Mouse (Mus musculus): ENCODE results near the gene Kif22. TPM values are rescaled to one million over a fixed set of nuclear protein-coding genes. Genes with fewer than 3 reads are reported as not detected.

The Kif22 gene
- polyA plus RNA-seq, 1 experiment from 2014 or later: 52.9 TPM

DNA sequence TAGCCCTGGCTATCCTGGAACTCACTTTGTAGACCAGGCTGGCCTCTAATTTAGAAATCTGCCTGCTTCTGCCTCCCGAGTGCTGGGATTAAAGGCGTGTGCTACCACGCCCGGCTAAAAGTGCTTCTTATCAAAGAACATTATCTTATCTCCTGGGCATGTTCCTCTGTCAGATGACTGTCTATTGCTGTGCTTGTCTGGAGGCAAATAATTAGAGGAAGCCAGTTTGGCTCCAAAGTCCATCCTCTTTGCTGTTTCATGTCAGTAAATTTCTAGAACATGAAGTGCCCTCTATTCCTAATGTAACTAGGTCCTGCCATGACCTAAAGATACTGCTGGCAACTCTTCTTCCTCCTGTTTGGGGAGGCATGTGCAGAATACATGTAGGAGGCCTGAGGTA, 60.2 kb downstream of the Kif22 start:
- Histone ChIP-seq H3K4me1 (replicated peaks; ENCODE audit: control insufficient read depth, insufficient read depth, low read length) (peaks cover 7% of the 10 kb centered on the region), H3K27me3 (replicated peaks; ENCODE audit: control insufficient read depth, insufficient read depth, low read length) (no peaks in the 10 kb centered on the region), H3K36me3 (ENCODE audit: control insufficient read depth, insufficient read depth) (peaks cover 9% of the 10 kb centered on the region; the same call in 1 of the 2 replicates), H3K4me3 (replicated peaks; ENCODE audit: low read length) (no peak overlapping the region), H3K4me2 (ENCODE audit: low read length) (no peak overlapping the region), H3K9me3 (ENCODE audit: control insufficient read depth, low read length) (no peaks in the 10 kb centered on the region), H3K9ac (replicated peaks; ENCODE audit: low read depth, low read length) (no peak overlapping the region), H3K27ac (ENCODE audit: low read length) (no peak overlapping the region)
- 97% methylated on average over 4 of the region's 4 CpGs for WGBS
- no peak for ATAC-seq

DNA sequence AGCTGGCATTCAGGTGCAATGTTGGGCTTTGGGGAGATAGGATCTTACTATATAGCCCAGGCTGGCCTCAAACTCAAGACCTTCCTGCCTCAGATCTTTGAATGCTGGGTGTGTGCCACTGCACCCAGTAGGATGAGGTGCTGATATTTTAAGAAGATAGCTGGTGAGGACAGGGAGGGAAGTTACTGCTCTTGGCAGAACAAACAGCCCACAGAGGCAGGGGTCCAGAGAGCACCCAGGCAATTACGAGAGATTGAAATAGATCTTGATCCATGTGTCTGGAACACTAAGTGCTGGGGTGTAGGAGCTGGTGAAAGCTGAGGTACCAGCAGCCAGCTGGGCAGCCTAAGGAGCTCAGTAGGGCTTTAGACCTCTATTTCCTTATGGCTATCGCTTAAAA, 60.7 kb downstream of the Kif22 start:
- peaks cover 9% of the 10 kb centered on the region; the same call in 1 of the 2 replicates for H3K36me3 ChIP-seq (ENCODE audit: control insufficient read depth, insufficient read depth)
- no peaks in the 10 kb centered on the region for H3K27me3 ChIP-seq (replicated peaks; ENCODE audit: control insufficient read depth, insufficient read depth, low read length)
- no peaks in the 10 kb centered on the region for H3K9me3 ChIP-seq (ENCODE audit: control insufficient read depth, low read length)
- H3K27ac ChIP-seq (ENCODE audit: low read length): no peak overlapping the region
- H3K4me1 ChIP-seq (replicated peaks; ENCODE audit: control insufficient read depth, insufficient read depth, low read length): peaks cover 10% of the 10 kb centered on the region
- no peak overlapping the region for H3K4me3 ChIP-seq (replicated peaks; ENCODE audit: low read length)
- ATAC-seq: no peak
- no peak overlapping the region for H3K9ac ChIP-seq (replicated peaks; ENCODE audit: low read depth, low read length)
- WGBS: 80% methylated on average over 2 of the region's 2 CpGs
- no peak overlapping the region for H3K4me2 ChIP-seq (ENCODE audit: low read length)

DNA sequence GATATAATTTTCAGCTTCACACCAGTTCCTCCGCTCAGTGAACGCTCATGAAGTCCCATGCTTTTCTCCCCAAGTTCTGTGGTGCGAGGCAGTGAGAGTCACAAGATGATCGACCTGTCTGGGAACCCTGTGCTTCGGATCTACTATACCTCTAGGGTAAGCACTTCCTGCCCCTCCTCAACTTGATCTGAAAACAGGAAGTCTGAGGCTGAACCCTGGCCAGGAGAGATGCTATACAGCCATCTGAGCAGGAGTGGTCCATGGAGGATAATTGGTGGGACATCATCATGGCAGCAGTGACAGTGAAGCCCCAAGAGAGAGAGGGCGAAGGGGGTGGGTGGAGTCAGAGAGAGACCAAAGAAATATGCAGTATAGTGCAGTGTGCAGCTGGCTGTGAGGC, 63.4 kb downstream of the Kif22 start:
- ATAC-seq: no peak
- no peaks in the 10 kb centered on the region for H3K27me3 ChIP-seq (replicated peaks; ENCODE audit: control insufficient read depth, insufficient read depth, low read length)
- no peak overlapping the region for H3K9ac ChIP-seq (replicated peaks; ENCODE audit: low read depth, low read length)
- peaks cover 15% of the 10 kb centered on the region for H3K4me1 ChIP-seq (replicated peaks; ENCODE audit: control insufficient read depth, insufficient read depth, low read length)
- H3K9me3 ChIP-seq (ENCODE audit: control insufficient read depth, low read length): no peaks in the 10 kb centered on the region
- peaks cover 9% of the 10 kb centered on the region; the same call in 1 of the 2 replicates for H3K36me3 ChIP-seq (ENCODE audit: control insufficient read depth, insufficient read depth)
- no peak overlapping the region for H3K4me3 ChIP-seq (replicated peaks; ENCODE audit: low read length)
- 90% methylated on average over 6 of the region's 6 CpGs for WGBS
- no peak overlapping the region for H3K27ac ChIP-seq (ENCODE audit: low read length)
- H3K4me2 ChIP-seq (ENCODE audit: low read length): no peak overlapping the region

Small RNA genes lying within 50 kb of the gene (microRNA-seq; reads per million reads assigned to microRNA genes)
- gene Gm44343: not detected

Other genes with a start within 250 kb of the Kif22 start
- gene Ppp4c, start 250.0 kb downstream of the Kif22 start, polyA plus RNA-seq (2015; fragmentation: Nextera tagmentation; extraction: Ambion mirVana): 196 and 202 TPM in 2 replicates
- gene Fam57b, start 244.8 kb downstream of the Kif22 start, polyA plus RNA-seq (2015; fragmentation: Nextera tagmentation; extraction: Ambion mirVana): 32.8 and 40.4 TPM in 2 replicates
- not detected in 2 replicates for gene 4930451I11Rik, start 210.8 kb downstream of the Kif22 start, polyA plus RNA-seq (2015; fragmentation: Nextera tagmentation; extraction: Ambion mirVana)
- 10.8 and 14.3 TPM in 2 replicates for gene Doc2a, start 195.1 kb downstream of the Kif22 start, polyA plus RNA-seq (2015; fragmentation: Nextera tagmentation; extraction: Ambion mirVana)
- 25.6 and 28.1 TPM in 2 replicates for gene Hirip3, start 180.5 kb downstream of the Kif22 start, polyA plus RNA-seq (2015; fragmentation: Nextera tagmentation; extraction: Ambion mirVana)
- 95.1 and 97.9 TPM in 2 replicates for gene Ino80e, start 180.1 kb downstream of the Kif22 start, polyA plus RNA-seq (2015; fragmentation: Nextera tagmentation; extraction: Ambion mirVana)
- gene Taok2, start 157.8 kb downstream of the Kif22 start, polyA plus RNA-seq (2015; fragmentation: Nextera tagmentation; extraction: Ambion mirVana): 55.3 and 65.6 TPM in 2 replicates
- gene Tmem219, start 119.6 kb downstream of the Kif22 start, polyA plus RNA-seq (2015; fragmentation: Nextera tagmentation; extraction: Ambion mirVana): 33.3 and 37.3 TPM in 2 replicates
- 131 and 132 TPM in 2 replicates for gene Kctd13, start 113.6 kb downstream of the Kif22 start, polyA plus RNA-seq (2015; fragmentation: Nextera tagmentation; extraction: Ambion mirVana)
- gene Asphd1, start 92.9 kb downstream of the Kif22 start, polyA plus RNA-seq (2015; fragmentation: Nextera tagmentation; extraction: Ambion mirVana): 4.8 and 8.5 TPM in 2 replicates
- gene Sez6l2, start 91.9 kb downstream of the Kif22 start, polyA plus RNA-seq (2015; fragmentation: Nextera tagmentation; extraction: Ambion mirVana): 26.1 and 30.6 TPM in 2 replicates
- gene Cdipt, start 66.6 kb downstream of the Kif22 start, polyA plus RNA-seq (2015; fragmentation: Nextera tagmentation; extraction: Ambion mirVana): 115 and 122 TPM in 2 replicates
- 0.45 and 1.2 TPM in 2 replicates for gene Cdiptos, start 66.4 kb downstream of the Kif22 start, polyA plus RNA-seq (2015; fragmentation: Nextera tagmentation; extraction: Ambion mirVana)
- gene Mvp, start 27.9 kb downstream of the Kif22 start, polyA plus RNA-seq (2015; fragmentation: Nextera tagmentation; extraction: Ambion mirVana): 3.0 and 3.7 TPM in 2 replicates
- not detected in 2 replicates for gene Pagr1b, start 26.0 kb downstream of the Kif22 start, polyA plus RNA-seq (2015; fragmentation: Nextera tagmentation; extraction: Ambion mirVana)
- 22.9 and 39.8 TPM in 2 replicates for gene Pagr1a, start 25.1 kb downstream of the Kif22 start, polyA plus RNA-seq (2015; fragmentation: Nextera tagmentation; extraction: Ambion mirVana)
- gene Gm42742, start 21.4 kb downstream of the Kif22 start, polyA plus RNA-seq (2015; fragmentation: Nextera tagmentation; extraction: Ambion mirVana): 54.8 and 74.1 TPM in 2 replicates
- gene Prrt2, start 21.3 kb downstream of the Kif22 start, polyA plus RNA-seq (2015; fragmentation: Nextera tagmentation; extraction: Ambion mirVana): 21.1 and 29.9 TPM in 2 replicates
- gene Maz, start 15.4 kb downstream of the Kif22 start, polyA plus RNA-seq (2015; fragmentation: Nextera tagmentation; extraction: Ambion mirVana): 57.9 and 58.8 TPM in 2 replicates
- not detected in 2 replicates for gene Zg16, start 44.9 kb upstream of the Kif22 start, polyA plus RNA-seq (2015; fragmentation: Nextera tagmentation; extraction: Ambion mirVana)
- 1.5 and 1.9 TPM in 2 replicates for gene AI467606, start 48.9 kb upstream of the Kif22 start, polyA plus RNA-seq (2015; fragmentation: Nextera tagmentation; extraction: Ambion mirVana)
- gene Qprt, start 79.8 kb upstream of the Kif22 start, polyA plus RNA-seq (2015; fragmentation: Nextera tagmentation; extraction: Ambion mirVana): 0.28 and 1.0 TPM in 2 replicates
- 0.09 TPM in 1 of 2 replicates, not detected in the other for gene Spn, start 95.4 kb upstream of the Kif22 start, polyA plus RNA-seq (2015; fragmentation: Nextera tagmentation; extraction: Ambion mirVana)
- 88.2 and 91.0 TPM in 2 replicates for gene Cd2bp2, start 153.6 kb upstream of the Kif22 start, polyA plus RNA-seq (2015; fragmentation: Nextera tagmentation; extraction: Ambion mirVana)
- 24.9 and 31.0 TPM in 2 replicates for gene Tbc1d10b, start 166.0 kb upstream of the Kif22 start, polyA plus RNA-seq (2015; fragmentation: Nextera tagmentation; extraction: Ambion mirVana)
- gene Mylpf, start 166.4 kb upstream of the Kif22 start, polyA plus RNA-seq (2015; fragmentation: Nextera tagmentation; extraction: Ambion mirVana): 4.1 and 8.3 TPM in 2 replicates
- 66.1 and 69.3 TPM in 2 replicates for gene Zfp553, start 190.6 kb upstream of the Kif22 start, polyA plus RNA-seq (2015; fragmentation: Nextera tagmentation; extraction: Ambion mirVana)
- 18.8 and 26.5 TPM in 2 replicates for gene Sept1, start 190.7 kb upstream of the Kif22 start, polyA plus RNA-seq (2015; fragmentation: Nextera tagmentation; extraction: Ambion mirVana)
- 59.1 and 66.6 TPM in 2 replicates for gene Zfp771, start 201.8 kb upstream of the Kif22 start, polyA plus RNA-seq (2015; fragmentation: Nextera tagmentation; extraction: Ambion mirVana)
- 143 and 147 TPM in 2 replicates for gene Dctpp1, start 218.2 kb upstream of the Kif22 start, polyA plus RNA-seq (2015; fragmentation: Nextera tagmentation; extraction: Ambion mirVana)
- gene Sephs2, start 231.6 kb upstream of the Kif22 start, polyA plus RNA-seq (2015; fragmentation: Nextera tagmentation; extraction: Ambion mirVana): 48.3 and 49.2 TPM in 2 replicates

Measured in forebrain, embryonic 16.5 days (tissue).